Mouse (Mus musculus) inflammation-experienced regulatory T-cells (primary cell): Measurements from ENCODE around the gene Sema7a. TPM values are rescaled to one million over a fixed set of nuclear protein-coding genes. Genes with fewer than 3 reads are reported as not detected.

Source experiments
- polyA plus RNA-seq, 2 experiments: library from polyadenylated mRNA; unstranded; fragments of 100-300 nt; shearing (Covaris generic); gene quantifications; one replicate each; pipeline ENCODE4 v1.2.1; 2017

The Sema7a gene
- polyA plus RNA-seq: under 1 TPM; 0.13 to 0.54 TPM

DNA sequence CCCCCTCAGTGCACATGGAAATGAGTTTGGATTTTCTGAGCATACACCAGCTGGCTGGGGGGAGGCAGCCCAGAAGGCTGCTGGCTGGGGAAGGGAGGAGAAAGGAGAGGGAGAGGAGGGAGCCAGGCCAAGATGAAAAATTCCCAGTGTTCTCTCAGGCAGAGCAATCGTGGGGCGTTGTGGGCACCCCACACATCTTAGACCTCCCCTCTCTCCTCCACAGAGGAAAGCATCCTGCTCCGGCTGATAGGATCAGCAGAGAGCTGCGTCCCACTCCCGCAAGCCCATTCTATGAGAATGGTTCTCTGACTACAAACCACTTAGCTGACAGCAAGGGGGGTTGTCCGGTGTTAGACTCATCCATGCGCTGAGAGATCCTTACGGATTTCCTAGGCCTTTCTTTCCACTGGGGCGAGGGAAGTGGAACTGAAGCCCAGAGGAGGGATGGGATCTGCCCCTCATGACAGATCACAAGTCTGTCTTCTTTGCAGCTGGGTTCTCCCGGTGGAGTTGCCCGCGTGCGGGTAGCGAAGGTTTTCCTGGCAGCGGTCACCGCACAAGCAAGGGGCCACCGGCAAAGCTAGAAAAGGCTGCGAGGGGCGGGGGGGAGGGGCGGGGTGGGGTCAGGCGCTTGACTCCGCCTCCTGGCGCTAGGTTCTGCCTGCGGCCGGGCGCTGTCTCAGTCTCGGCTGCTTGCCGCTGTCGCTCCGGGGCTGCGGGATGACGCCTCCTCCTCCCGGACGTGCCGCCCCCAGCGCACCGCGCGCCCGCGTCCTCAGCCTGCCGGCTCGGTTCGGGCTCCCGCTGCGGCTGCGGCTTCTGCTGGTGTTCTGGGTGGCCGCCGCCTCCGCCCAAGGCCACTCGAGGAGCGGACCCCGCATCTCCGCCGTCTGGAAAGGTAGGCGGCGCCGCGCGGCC lies at the start of gene Sema7a:
Sema7a (plus strand) TSS at position 682 of the 918 bp plus-strand sequence.

GRCm38 (mm10) chr9:57910254-57911160 lies 29.4 kb upstream of the Sema7a start, which contains the start of gene Ubl7:
Gene Ubl7, plus strand, starts transcription at chr9:57910979.

DNA sequence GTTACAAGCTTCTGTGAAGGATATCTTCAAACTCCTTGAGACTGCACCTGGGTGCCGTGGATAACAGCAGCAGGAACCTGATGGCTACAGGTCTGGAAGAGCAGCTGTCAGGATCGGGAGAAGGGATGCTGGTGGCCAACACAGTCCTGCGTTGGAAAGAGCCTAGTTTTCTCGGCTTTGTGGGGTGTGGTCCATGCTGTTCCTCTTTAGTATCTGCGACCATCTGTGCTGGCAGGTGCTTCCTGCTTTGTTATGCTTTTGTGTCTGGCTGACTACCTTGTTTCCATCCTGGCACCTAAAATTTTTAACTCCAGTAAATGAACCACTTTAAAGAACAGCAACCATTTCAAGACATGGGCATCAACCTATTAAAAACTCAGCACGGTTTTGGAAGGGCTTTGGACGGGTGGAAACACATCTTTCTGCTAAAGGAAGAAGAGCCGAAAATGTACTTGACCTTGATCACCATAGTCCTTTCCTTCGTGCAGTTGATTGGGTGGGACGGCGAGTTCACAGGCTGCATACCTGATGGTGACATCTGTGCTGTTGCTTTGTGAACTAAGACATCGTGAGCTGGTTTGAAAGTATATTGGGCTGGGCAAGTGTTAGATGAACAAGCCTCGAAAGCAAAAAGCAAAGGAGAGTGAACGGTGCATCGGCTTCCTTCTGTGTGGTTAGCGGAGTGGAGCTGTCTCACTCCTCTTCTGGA lies 66.0 kb downstream of the Sema7a start, which contains the start of gene Cyp11a1:
Cyp11a1 (plus strand) TSS at position 659 of the 709 bp plus-strand sequence.

Other genes with a start within 250 kb of the Sema7a start
- gene Edc3, start 231.6 kb upstream of the Sema7a start, polyA plus RNA-seq: 10 to 100 TPM; 35.0 to 39.6 TPM
- gene Clk3, start 174.3 kb upstream of the Sema7a start, polyA plus RNA-seq: 100 to 1,000 TPM; 117 to 167 TPM
- 10 to 100 TPM; 40.2 to 59.5 TPM for gene Arid3b, start 103.3 kb upstream of the Sema7a start, polyA plus RNA-seq
- 10 to 100 TPM; 93.8 to 99.9 TPM for gene Ubl7, start 29.1 kb upstream of the Sema7a start, polyA plus RNA-seq
- 1 to 10 TPM in 1 of 2 experiments, not detected in 1; 1.2 TPM for gene Cyp11a1, start 66.3 kb downstream of the Sema7a start, polyA plus RNA-seq
- 1 to 10 TPM; 3.0 to 3.3 TPM for gene Stra6, start 123.7 kb downstream of the Sema7a start, polyA plus RNA-seq
- gene Ccdc33, start 178.7 kb downstream of the Sema7a start, polyA plus RNA-seq: not detected